Mouse (Mus musculus) forebrain, postnatal 0 days (tissue): ENCODE data around the gene Ebf1. TPM values are rescaled to one million over a fixed set of nuclear protein-coding genes. Genes with fewer than 3 reads are reported as not detected.
A peak's percentile ranks its signal among the peaks of the same experiment; 100 is the strongest.

ENCODE experiments used
- ATAC-seq: fragments of 200-750 bp; cut with Nextera tagmentation; 2 replicates; pipeline ENCODE4 v1.8.0; 2017; ENCODE audit warnings: mild to moderate bottlenecking, moderate library complexity
- DNase-seq: peaks from one replicate; pipeline ENCODE4 v3.0.0-alpha.2; 2015
- H3K27ac ChIP-seq: fragments of 300-500 bp; sonication (generic); 2 replicates; pipeline ENCODE4 v1.5.1; 2014; ENCODE audit warnings: low read depth, mild to moderate bottlenecking, antibody characterized with exemption, low read length, moderate library complexity, mixed read lengths
- H3K27me3 ChIP-seq: fragments of 300-500 bp; sonication (generic); 2 replicates; pipeline ENCODE4 v1.6.1; 2014; ENCODE audit warnings: mild to moderate bottlenecking, low read length, mixed read lengths; ENCODE audit not compliant: insufficient read depth
- H3K36me3 ChIP-seq: fragments of 300-500 bp; sonication (generic); 2 replicates; pipeline ENCODE4 v1.6.1; 2014; ENCODE audit warnings: mild to moderate bottlenecking, moderate library complexity; ENCODE audit not compliant: insufficient read depth
- H3K4me1 ChIP-seq: fragments of 300-500 bp; sonication (generic); 2 replicates; pipeline ENCODE4 v1.6.1; 2014; ENCODE audit warnings: antibody characterized with exemption; ENCODE audit not compliant: insufficient read depth
- H3K4me2 ChIP-seq: fragments of 300-500 bp; sonication (generic); 2 replicates; pipeline ENCODE4 v1.6.1; 2014; ENCODE audit warnings: low read depth, mild to moderate bottlenecking, moderate library complexity
- H3K4me3 ChIP-seq: fragments of 300-500 bp; sonication (generic); 2 replicates; pipeline ENCODE4 v1.5.1; 2014; ENCODE audit warnings: low read depth, low read length, mixed read lengths
- H3K9ac ChIP-seq: fragments of 300-500 bp; sonication (generic); 2 replicates; pipeline ENCODE4 v1.6.1; 2014; ENCODE audit warnings: mild to moderate bottlenecking
- H3K9me3 ChIP-seq: fragments of 300-500 bp; sonication (generic); 2 replicates; pipeline ENCODE4 v1.6.1; 2016; ENCODE audit warnings: low read length
- CTCF ChIP-seq: sonication (generic); IDR thresholded peaks from 2 replicates; pipeline ENCODE4 v1.5.1; 2016; ENCODE audit warnings: antibody characterized with exemption, control low read depth, low read depth
- WGBS: fragments of 180-500 bp; shearing (Covaris S2); extraction: QIAGEN DNeasy Blood & Tissue Kit; methylation state at CpG from one replicate; pipeline ENCODE4 v1.1.7; 2014; 5-methylcytosine and 5-hydroxymethylcytosine counted together
- polyA plus RNA-seq: library from polyadenylated mRNA; unstranded; fragments of >200 nt; fragmentation: Nextera tagmentation; extraction: Ambion mirVana; gene quantifications from 2 replicates; pipeline ENCODE4 v1.2.1, GENCODE M21; 2015
- total RNA-seq: library from RNA; depleted of rRNA; stranded (reverse); fragments of >200 nt; gene quantifications from 2 replicates; pipeline ENCODE4 v1.2.3, GENCODE M21; 2014

Ebf1 gene
- total and polyA plus RNA-seq, 2 experiments from 2014 or later: 12.9 to 20.6 TPM

DNA sequence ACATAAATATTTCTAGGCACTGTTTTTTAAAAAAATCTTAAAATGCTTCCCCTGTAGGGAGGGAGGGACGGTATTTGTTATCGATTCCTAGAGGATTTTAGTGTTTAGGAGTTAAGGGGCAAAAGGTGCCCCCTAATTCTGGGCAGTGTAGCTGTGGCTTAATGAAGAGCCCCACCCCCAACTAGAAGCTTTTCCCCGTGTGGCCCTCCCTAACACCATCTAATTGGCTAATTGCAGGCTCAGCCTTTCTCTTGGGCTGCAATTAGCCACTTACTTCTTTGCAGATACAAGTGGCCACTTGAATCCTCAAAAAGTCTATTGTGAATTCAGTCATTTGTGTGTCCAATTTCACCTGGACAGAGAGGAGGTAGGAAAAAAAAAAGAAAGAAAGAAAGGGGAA, 175.7 kb downstream of the Ebf1 start:
- ATAC-seq (no peak), DNase-seq (no peak)
- no peak overlapping the region for H3K4me3 ChIP-seq
- H3K36me3 ChIP-seq: no peaks in the 10 kb centered on the region
- H3K9me3 ChIP-seq: no peaks in the 10 kb centered on the region
- WGBS: 9% methylated on average over 3 of the region's 3 CpGs
- no peaks in the 10 kb centered on the region for H3K4me1 ChIP-seq
- H3K27me3 ChIP-seq: peaks cover 83% of the 10 kb centered on the region
- no peak overlapping the region for H3K27ac ChIP-seq
- no peak overlapping the region for H3K9ac ChIP-seq
- no peak overlapping the region for H3K4me2 ChIP-seq
- no peak for TF ChIP-seq CTCF

DNA sequence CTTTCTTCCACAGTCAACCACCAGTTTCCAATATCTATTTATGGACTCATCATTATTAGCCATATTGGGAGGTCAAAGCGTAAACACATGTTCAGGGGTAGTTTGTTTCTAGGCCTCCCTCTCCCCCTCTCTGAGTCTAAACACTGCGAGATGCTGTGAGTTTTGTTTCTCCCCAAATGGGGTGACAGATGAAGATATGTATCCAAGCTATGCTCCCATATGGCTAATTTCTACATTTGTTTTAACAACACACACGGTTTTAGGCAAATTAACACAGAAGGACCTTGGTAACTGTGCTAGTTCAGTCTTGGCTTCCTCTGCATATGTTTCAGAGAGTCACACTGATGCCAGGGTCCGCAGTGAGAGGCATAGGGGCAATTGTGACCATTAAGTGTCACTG, 177.8 kb downstream of the Ebf1 start:
- no peak overlapping the region for H3K27ac ChIP-seq
- WGBS: 62% methylated on average over 4 of the region's 4 CpGs

DNA sequence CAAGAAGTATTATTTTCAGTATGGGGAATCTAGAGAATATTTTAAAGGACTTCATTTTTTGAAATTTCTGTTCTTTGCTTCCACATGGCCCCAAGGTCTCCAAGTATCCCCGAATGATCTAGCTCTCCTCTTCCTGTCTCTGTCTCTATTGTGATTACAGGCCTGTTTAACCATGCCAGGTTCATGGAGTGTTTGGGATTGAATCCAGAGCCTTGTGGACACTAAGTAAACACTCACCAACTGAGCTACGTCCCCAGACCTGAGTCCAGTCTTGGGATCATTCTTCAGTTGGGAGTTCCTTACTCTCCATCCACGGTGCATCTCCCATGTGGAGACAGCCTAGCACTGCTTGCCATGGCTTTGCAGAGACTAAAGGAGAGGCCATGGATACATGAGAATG, 178.7 kb downstream of the Ebf1 start:
- Histone ChIP-seq H3K9ac (no peak overlapping the region), H3K4me2 (no peak overlapping the region), H3K36me3 (no peaks in the 10 kb centered on the region), H3K4me1 (no peaks in the 10 kb centered on the region), H3K27ac (no peak overlapping the region), H3K27me3 (peaks cover 76% of the 10 kb centered on the region), H3K9me3 (no peaks in the 10 kb centered on the region), H3K4me3 (no peak overlapping the region)
- no peak for ATAC-seq
- WGBS: 90% methylated on average over 3 of the region's 3 CpGs
- no peak for TF ChIP-seq CTCF
- no peak for DNase-seq

More for the DNA sequence above, 177.8 kb downstream of the Ebf1 start:
- H3K27me3 ChIP-seq: peaks cover 82% of the 10 kb centered on the region
- no peak overlapping the region for H3K9ac ChIP-seq
- H3K4me3 ChIP-seq: no peak overlapping the region
- no peak for TF ChIP-seq CTCF
- ATAC-seq (no peak), DNase-seq (peak; percentile 31)
- H3K4me1 ChIP-seq: no peaks in the 10 kb centered on the region
- no peaks in the 10 kb centered on the region for H3K36me3 ChIP-seq
- no peak overlapping the region for H3K4me2 ChIP-seq
- no peaks in the 10 kb centered on the region for H3K9me3 ChIP-seq

DNA sequence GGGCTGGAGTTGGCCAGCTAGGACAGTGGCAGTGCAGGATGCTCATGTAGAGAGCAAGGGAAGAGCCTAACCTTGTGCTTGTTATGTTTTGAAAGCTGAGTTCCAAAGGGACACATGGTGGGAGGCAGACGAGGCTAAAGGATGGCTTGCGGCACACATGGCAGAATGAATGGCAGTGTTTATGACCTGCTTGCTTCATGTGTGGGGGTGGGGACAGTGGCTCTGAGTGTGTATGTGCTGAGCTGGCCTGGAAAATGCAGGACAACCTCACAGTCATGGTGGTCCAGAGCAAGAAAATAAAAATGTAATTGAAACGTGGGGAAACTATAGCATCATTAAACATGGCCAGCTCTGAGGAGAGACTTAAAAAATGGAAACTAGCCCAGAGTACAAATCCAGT, 181.2 kb downstream of the Ebf1 start:
- no peaks in the 10 kb centered on the region for H3K4me1 ChIP-seq
- DNase-seq (no peak), ATAC-seq (no peak)
- H3K27ac ChIP-seq: no peak overlapping the region
- H3K27me3 ChIP-seq: peaks cover 60% of the 10 kb centered on the region
- H3K4me2 ChIP-seq: no peak overlapping the region
- H3K9me3 ChIP-seq: no peaks in the 10 kb centered on the region
- no peak overlapping the region for H3K4me3 ChIP-seq
- no peak for TF ChIP-seq CTCF
- no peaks in the 10 kb centered on the region for H3K36me3 ChIP-seq
- H3K9ac ChIP-seq: no peak overlapping the region
- 63% methylated on average over 3 of the region's 3 CpGs for WGBS

DNA sequence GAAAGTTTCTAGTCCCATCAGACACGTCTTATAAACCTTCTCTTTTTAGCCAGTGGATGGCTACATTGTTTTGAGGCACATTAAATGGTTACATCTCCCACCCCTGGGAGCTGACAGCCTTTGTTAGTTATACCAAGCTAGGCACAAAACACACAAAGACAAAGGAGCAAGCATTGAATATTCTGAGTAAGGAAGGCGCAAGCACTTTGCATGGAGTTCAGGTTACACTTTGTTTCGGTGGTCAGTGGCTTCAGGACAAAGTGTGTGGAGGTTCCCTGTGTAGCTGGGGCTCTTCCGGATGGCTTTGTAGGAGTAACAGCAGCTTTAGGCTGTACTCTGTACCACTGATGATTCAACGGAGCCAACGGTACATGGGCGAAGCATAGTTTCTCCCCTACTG, 186.9 kb downstream of the Ebf1 start:
- 66% methylated on average over 7 of the region's 7 CpGs for WGBS
- Histone ChIP-seq H3K27ac (no peak overlapping the region), H3K4me3 (no peak overlapping the region), H3K4me2 (no peak overlapping the region), H3K36me3 (no peaks in the 10 kb centered on the region), H3K27me3 (peaks cover 37% of the 10 kb centered on the region), H3K4me1 (no peaks in the 10 kb centered on the region), H3K9me3 (no peaks in the 10 kb centered on the region), H3K9ac (no peak overlapping the region)
- ATAC-seq (no peak), DNase-seq (no peak)
- TF ChIP-seq CTCF: no peak

DNA sequence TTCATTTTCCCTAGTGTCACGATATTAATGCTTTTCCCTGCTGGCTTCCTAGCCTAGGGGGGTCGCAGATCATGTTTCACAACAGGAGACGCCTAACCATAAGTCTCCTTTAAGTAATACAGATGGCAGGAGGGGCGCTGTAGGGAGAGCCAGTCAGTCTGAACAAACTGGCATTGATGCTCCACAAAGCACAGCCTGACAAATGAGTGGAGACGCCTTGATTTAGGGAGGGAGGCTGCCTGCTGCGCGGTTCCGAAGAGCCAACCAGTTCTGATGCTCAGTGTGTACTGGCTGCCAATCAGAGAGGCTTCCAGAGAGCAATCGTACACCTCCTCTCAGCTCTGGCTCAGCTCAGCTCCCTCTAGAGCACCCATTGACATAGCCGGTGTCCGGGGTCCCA, 189.5 kb downstream of the Ebf1 start:
- no peaks in the 10 kb centered on the region for H3K4me1 ChIP-seq
- no peak overlapping the region for H3K9ac ChIP-seq
- no peaks in the 10 kb centered on the region for H3K36me3 ChIP-seq
- ATAC-seq: peak; percentile 91
- peak; percentile 53 for DNase-seq
- H3K4me3 ChIP-seq: no peak overlapping the region
- peak; percentile 42 for TF ChIP-seq CTCF
- H3K9me3 ChIP-seq: no peaks in the 10 kb centered on the region
- peak overlapping the region; percentile 14 for H3K4me2 ChIP-seq
- H3K27ac ChIP-seq: no peak overlapping the region
- 16% methylated on average over 11 of the region's 11 CpGs for WGBS
- H3K27me3 ChIP-seq: peaks cover 29% of the 10 kb centered on the region

DNA sequence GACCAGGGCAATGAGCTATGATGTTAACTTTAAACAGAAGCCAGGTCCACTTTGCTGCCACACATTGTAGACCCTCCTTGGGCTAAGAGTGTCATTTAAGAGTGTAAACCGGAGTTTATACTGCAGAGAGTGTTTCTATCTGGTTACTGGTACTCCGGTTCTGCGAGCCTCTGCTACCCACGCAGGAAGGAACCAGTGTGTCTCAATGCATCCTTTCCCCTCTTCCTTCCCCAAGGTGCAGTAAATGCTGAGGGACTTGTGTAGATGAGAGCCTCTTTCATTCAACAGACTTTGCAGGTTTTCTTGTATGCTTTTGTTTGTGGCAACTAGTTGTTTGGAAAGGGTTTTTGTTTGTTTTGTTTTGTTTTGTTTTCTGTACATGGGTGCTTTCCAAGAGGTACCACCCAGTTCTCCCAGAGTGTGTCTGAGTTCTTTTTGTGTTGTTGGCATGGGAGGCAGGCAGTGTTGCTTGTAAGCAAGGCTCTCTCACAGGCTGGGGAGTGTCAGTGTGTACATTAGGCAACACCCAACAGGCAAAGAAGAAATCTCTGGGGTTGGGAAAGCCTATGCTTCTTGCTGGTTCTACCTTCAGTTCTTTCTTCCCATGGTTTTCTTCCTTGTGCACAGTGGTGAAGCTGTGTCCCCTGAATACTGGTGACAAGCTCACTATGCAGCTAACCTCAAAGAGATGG, 191.9 kb downstream of the Ebf1 start:
- TF ChIP-seq CTCF: no peak
- Histone ChIP-seq H3K4me3 (no peak overlapping the region), H3K4me2 (no peak overlapping the region), H3K27me3 (peaks cover 22% of the 10 kb centered on the region), H3K27ac (no peak overlapping the region), H3K4me1 (no peaks in the 10 kb centered on the region), H3K36me3 (no peaks in the 10 kb centered on the region), H3K9ac (no peak overlapping the region), H3K9me3 (no peaks in the 10 kb centered on the region)
- WGBS: 81% methylated on average over 4 of the region's 4 CpGs
- DNase-seq (no peak), ATAC-seq (no peak)
